Mouse (Mus musculus) heart, postnatal 0 days (tissue): ENCODE data around the gene Ap3b1.

Source experiments
- CTCF ChIP-seq: IDR thresholded peaks from 2 replicates; pipeline ENCODE4 v1.5.1; 2016; ENCODE audit warnings: antibody characterized with exemption, control low read depth, low read depth
- EP300 ChIP-seq: IDR thresholded peaks from 2 replicates; pipeline ENCODE4 v1.6.1; 2016; ENCODE audit warnings: antibody characterized with exemption, low read depth

- TF ChIP-seq CTCF = no peak
- TF ChIP-seq EP300 = no peak
Observed at GRCm38 (mm10) chr13:94471009-94471672, 112.4 kb downstream of the Ap3b1 start.
